ENCODE assay signal across 19 mouse cellular contexts in the genomic region with DNA sequence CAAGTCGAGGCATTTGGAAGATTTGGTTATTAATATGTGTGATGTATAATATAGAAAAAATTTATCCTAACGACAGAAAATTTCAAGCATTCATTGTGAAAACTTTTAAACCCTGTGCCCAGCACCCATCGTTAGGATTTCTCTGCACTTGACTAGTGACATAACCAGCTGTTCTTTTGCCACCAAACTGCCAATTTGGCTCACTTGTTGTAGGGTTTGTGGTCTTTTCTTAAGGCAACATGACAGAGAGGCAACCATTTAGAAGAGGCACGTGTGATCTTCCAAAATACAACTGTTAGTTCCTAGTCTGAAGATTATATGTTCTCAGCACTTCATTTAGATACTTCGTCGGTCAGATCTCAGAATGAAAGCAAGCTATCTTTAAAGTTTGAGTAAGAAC.
DNase-seq lines count a peak whose midpoint lies in the region; ATAC-seq and TF ChIP-seq lines count a peak whose summit lies in the region.
"Had no signal": no experiment of that assay in that cellular context is flagged by ENCODE, and none has a peak within 500 bp of the region (broad histone marks: within the 10 kb centered on the region; RNA-seq: fewer than 3 reads in every experiment).

No protein-coding gene starts in this region.

- peak overlapping the region; percentile 72 for H3K27ac ChIP-seq in heart, embryonic 10.5 days
- peak overlapping the region; percentile 66 for H3K27ac ChIP-seq in heart, embryonic 16.5 days (ENCODE audit: low read length)
- no peak overlapping the region for H3K27ac ChIP-seq in heart, adult 2 months
- H3K27ac ChIP-seq: embryonic facial prominence, embryonic 13.5 days; forebrain, embryonic 12.5 days; hindbrain, embryonic 12.5 days had no signal

- no peak for TF ChIP-seq CTCF in heart, adult 2 months (IDR thresholded peaks at IDR 0.05)

- intact Hi-C loops in heart, adult 2 months (cut with DNase I) = loop anchor here (5.0 kb wide), 1 partner anchor 81 kb away; no protein-coding TSS in a partner anchor

- no peaks in the 10 kb centered on the region for H3K27me3 ChIP-seq in heart, embryonic 10.5 days (ENCODE audit: insufficient read depth, poor library complexity, severe bottlenecking)
- no peaks in the 10 kb centered on the region for H3K27me3 ChIP-seq in heart, embryonic 16.5 days (ENCODE audit: control insufficient read depth, insufficient read depth, low read length)
- no peaks in the 10 kb centered on the region for H3K27me3 ChIP-seq in heart, adult 2 months (ENCODE audit: control insufficient read depth, insufficient read depth, low read length)
- H3K27me3 ChIP-seq: embryonic facial prominence, embryonic 13.5 days; forebrain, embryonic 12.5 days; hindbrain, embryonic 12.5 days had no signal

- H3K9me3 ChIP-seq in heart, embryonic 10.5 days = no peaks in the 10 kb centered on the region
- H3K9me3 ChIP-seq in heart, embryonic 16.5 days (replicated peaks; ENCODE audit: control insufficient read depth, low read length) = no peaks in the 10 kb centered on the region
- H3K9me3 ChIP-seq: embryonic facial prominence, embryonic 13.5 days; forebrain, embryonic 12.5 days; hindbrain, embryonic 12.5 days had no signal

- no peak for TF ChIP-seq POLR2A in heart, adult 2 months (IDR thresholded peaks at IDR 0.05; ENCODE audit: insufficient read depth, low read depth, low read length)

- no peak overlapping the region for H3K4me3 ChIP-seq in heart, embryonic 10.5 days
- H3K4me3 ChIP-seq in heart, embryonic 16.5 days (ENCODE audit: low read length) = no peak overlapping the region
- H3K4me3 ChIP-seq in heart, adult 2 months = no peak overlapping the region
- H3K4me3 ChIP-seq: embryonic facial prominence, embryonic 13.5 days; forebrain, embryonic 12.5 days; hindbrain, embryonic 12.5 days had no signal

- no peak overlapping the region for H3K4me2 ChIP-seq in heart, embryonic 16.5 days (ENCODE audit: low read depth, low read length)
- H3K4me2 ChIP-seq: embryonic facial prominence, embryonic 13.5 days; forebrain, embryonic 12.5 days; hindbrain, embryonic 12.5 days had no signal

- no peaks in the 10 kb centered on the region for H3K79me2 ChIP-seq in heart, adult 2 months (replicated peaks; ENCODE audit: control insufficient read depth, insufficient read depth, low read length)

- no peak for ATAC-seq in heart, embryonic 16.5 days (replicated peaks; ENCODE audit: extremely low read depth, insufficient read depth, low FRiP score)
- ATAC-seq: forebrain, embryonic 16.5 days; hindbrain, embryonic 16.5 days had no signal

- peaks cover 42% of the 10 kb centered on the region for H3K4me1 ChIP-seq in heart, embryonic 10.5 days
- H3K4me1 ChIP-seq in heart, embryonic 16.5 days (ENCODE audit: control insufficient read depth, insufficient read depth, low read length) = peaks cover 35% of the 10 kb centered on the region
- H3K4me1 ChIP-seq in heart, adult 2 months (ENCODE audit: control insufficient read depth, insufficient read depth, low read length) = peaks cover 15% of the 10 kb centered on the region
- H3K4me1 ChIP-seq: forebrain, embryonic 12.5 days had no signal

- H3K9ac ChIP-seq in heart, embryonic 16.5 days (ENCODE audit: low read length) = no peak overlapping the region
- H3K9ac ChIP-seq in heart, adult 2 months (ENCODE audit: low read depth, low read length) = no peak overlapping the region
- H3K9ac ChIP-seq: embryonic facial prominence, embryonic 13.5 days; forebrain, embryonic 12.5 days; hindbrain, embryonic 12.5 days had no signal

- WGBS in heart, embryonic 10.5 days = 80% methylated on average over 6 of the region's 6 CpGs
- whole genome bisulfite sequencing in heart, embryonic 16.5 days = 79% methylated on average over 6 of the region's 6 CpGs
- WGBS in heart, adult 2 months = 82% methylated on average over 6 of the region's 6 CpGs

- H3K36me3 ChIP-seq in heart, embryonic 10.5 days = no peaks in the 10 kb centered on the region
- no peaks in the 10 kb centered on the region for H3K36me3 ChIP-seq in heart, embryonic 16.5 days (ENCODE audit: control insufficient read depth, insufficient read depth)
- H3K36me3 ChIP-seq in heart, adult 2 months (ENCODE audit: control insufficient read depth, insufficient read depth, low read length) = peaks cover 3% of the 10 kb centered on the region
- H3K36me3 ChIP-seq: embryonic facial prominence, embryonic 13.5 days; forebrain, embryonic 12.5 days; hindbrain, embryonic 12.5 days had no signal

- TF ChIP-seq EP300 in heart, adult 2 months (IDR thresholded peaks at IDR 0.05; ENCODE audit: insufficient read depth, low read depth, low read length) = no peak

- DNase-seq in heart, embryonic 10.5 days (ENCODE audit: low spot score) = no peak
- no peak for DNase-seq in heart, adult 11 months
- DNase-seq in heart, adult 2 months = no peak
- DNase-seq in thymus, postnatal 0 days (ENCODE audit: low spot score) = peak; percentile 69
- no peak for DNase-seq in thymus, postnatal 10 days (ENCODE audit: low spot score in 2 of 2)
- DNase-seq in kidney, postnatal 14 days = no peak
- DNase-seq: adrenal gland, adult 2 months; adrenal gland, postnatal 25 days; cerebellum, adult 18-20 months; cerebellum, adult 9-11 months; cerebellum, postnatal 36 days; gastrocnemius, postnatal 10 days; heart, postnatal 36 days had no signal
